Mouse (Mus musculus) c-Kit-positive CD71-positive TER-119-positive erythroid progenitor cells, embryonic 14.5 days (primary cell): ENCODE data around the gene Tmem56.
A peak's percentile ranks its signal among the peaks of the same experiment; 100 is the strongest.

ENCODE experiments used
- DNase-seq: peaks from one replicate; pipeline ENCODE4 v3.0.0-alpha.2; 2013; ENCODE audit warnings: low spot score

Gene Tmem56

GRCm38 (mm10) chr3:121240362-121241040 is 42.4 kb downstream of the Tmem56 start:
- DNase-seq: no peak

GRCm38 (mm10) chr3:121239096-121239495 is 43.8 kb downstream of the Tmem56 start:
- no peak for DNase-seq

GRCm38 (mm10) chr3:121224763-121225162 is 58.1 kb downstream of the Tmem56 start:
- no peak for DNase-seq

DNA sequence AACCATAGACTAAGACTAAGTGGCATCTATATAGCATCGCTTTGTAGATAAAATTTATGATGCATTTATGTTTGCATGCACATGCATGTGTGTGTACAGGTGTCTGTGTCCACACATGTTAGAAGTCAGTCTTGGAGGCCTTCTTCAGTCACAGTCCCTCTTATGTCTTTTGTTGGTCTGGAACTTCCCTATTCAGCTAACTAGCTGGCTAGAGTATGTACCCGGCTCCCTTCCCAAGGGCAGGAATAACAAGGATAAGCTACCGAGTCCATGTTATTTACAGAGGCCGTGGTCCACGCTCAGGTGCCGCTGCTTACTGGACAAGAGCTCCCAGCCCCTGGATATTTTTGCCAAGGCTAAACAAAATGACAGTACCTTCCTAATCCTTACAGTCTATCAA is 58.7 kb downstream of the Tmem56 start:
- DNase-seq: no peak

DNA sequence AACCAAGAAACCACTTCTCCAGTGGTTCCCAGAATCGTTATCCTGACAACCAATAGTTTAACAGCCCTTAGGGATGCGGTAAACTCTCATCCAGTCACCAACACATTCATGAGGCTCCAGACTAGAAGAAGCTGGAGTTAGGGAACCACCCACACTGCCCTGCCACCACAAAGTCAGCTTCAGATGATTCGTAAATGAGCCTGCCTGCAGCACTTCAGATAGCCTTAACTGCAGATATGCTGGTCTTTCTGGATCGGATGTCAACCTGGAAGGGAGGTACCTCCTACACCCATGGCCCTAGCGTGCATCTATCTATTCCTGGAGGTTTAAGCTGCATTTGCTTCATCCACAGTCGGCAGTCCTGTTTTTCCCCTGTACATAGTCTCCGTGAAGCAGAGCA is 60.9 kb downstream of the Tmem56 start:
- DNase-seq: peak; percentile 44

- DNase-seq: no peak
Measured at GRCm38 (mm10) chr3:121217011-121217410, 65.9 kb downstream of the Tmem56 start.

- DNase-seq: no peak
Measured at GRCm38 (mm10) chr3:121213501-121213900, 69.4 kb downstream of the Tmem56 start.

- no peak for DNase-seq
Measured at GRCm38 (mm10) chr3:121212156-121212555, 70.7 kb downstream of the Tmem56 start.

- no peak for DNase-seq
Measured at GRCm38 (mm10) chr3:121208994-121209393, 73.9 kb downstream of the Tmem56 start.

GRCm38 (mm10) chr3:121206202-121206882 is 76.6 kb downstream of the Tmem56 start:
- DNase-seq: no peak

DNA sequence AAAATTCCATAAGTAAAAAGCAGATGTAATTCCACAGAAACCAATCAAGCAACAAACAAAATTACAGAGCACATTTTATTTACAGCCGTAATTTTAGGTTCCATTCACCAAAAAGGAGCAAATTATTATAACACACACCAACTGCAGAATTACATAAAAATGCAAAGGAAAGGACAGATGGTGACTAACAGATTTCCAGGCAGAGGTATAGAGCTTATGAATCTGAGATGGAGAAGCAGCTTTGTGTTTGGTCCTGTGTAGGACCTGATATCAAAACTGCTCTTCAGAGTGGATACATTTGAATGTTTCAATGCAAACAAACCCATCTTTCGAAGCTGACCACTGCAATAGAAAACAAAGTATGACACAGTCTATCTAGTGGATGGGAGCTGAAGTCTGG is 80.3 kb downstream of the Tmem56 start:
- DNase-seq: no peak

- peak; percentile 95 for DNase-seq
Measured at GRCm38 (mm10) chr3:121201012-121201747, 81.7 kb downstream of the Tmem56 start.

DNA sequence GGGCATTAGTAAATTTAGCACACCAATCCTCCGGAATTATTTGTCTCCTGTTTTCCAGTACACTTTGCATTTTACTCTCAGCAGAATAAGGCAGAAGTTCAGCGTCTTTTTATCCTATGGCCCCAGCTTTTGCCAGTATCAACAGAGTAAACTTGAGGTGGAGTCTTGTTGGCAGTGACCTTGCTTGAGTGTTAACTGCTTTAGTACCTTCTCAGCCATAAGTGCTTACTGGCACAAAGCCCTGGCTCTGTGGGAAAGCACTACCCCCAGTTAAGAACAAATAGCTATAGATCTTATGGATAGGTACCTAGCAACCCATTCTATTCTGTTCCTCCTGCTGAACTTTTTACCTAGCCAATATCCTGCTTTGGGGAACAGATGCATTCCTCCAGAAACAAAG is 93.7 kb downstream of the Tmem56 start:
- no peak for DNase-seq

DNA sequence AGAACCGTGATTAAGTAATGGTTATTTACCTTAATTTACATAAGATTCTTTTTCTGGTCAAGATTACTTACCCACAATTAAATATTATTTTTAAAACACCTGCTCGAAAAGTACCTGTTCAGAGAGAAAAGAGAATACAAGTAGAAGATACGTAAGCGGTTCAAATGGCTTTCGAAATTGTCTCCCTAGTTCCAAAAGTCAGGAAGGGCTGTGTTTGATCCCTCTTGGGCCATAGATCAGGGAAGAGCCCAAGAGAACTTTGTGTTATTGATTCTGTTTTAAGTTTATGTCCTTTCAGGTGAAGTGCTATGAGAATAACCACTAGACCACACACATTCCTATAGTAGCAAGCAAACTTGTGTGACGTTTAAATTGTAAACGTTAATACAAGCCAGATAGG is 95.4 kb downstream of the Tmem56 start:
- no peak for DNase-seq

GRCm38 (mm10) chr3:121186925-121187324 is 96.0 kb downstream of the Tmem56 start:
- DNase-seq: no peak

- DNase-seq: no peak
Measured at GRCm38 (mm10) chr3:121185197-121185596, 97.7 kb downstream of the Tmem56 start.

GRCm38 (mm10) chr3:121176011-121176410 is 106.9 kb downstream of the Tmem56 start:
- DNase-seq: no peak

GRCm38 (mm10) chr3:121174248-121174945 is 108.5 kb downstream of the Tmem56 start:
- no peak for DNase-seq

- no peak for DNase-seq
Measured at GRCm38 (mm10) chr3:121172718-121173117, 110.2 kb downstream of the Tmem56 start.

DNA sequence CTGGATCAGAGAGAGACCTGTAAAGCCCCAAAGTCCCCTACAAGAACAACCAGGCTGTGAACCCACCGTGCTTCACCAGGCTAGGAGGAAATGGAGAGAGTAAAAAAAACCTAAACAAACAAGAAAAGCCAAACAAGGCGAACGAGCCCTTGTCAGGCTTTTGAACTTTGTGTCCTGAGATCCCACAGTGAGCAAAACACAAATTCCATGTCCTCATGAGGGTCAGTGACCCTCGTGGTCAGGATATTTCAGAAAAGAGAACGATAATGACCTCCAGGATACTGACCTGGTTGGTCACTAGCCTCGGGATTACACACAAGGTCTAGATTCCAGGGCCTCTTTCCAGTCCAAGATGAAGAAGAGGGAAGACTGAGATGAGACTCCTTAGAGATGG is 111.0 kb downstream of the Tmem56 start:
- no peak for DNase-seq

DNA sequence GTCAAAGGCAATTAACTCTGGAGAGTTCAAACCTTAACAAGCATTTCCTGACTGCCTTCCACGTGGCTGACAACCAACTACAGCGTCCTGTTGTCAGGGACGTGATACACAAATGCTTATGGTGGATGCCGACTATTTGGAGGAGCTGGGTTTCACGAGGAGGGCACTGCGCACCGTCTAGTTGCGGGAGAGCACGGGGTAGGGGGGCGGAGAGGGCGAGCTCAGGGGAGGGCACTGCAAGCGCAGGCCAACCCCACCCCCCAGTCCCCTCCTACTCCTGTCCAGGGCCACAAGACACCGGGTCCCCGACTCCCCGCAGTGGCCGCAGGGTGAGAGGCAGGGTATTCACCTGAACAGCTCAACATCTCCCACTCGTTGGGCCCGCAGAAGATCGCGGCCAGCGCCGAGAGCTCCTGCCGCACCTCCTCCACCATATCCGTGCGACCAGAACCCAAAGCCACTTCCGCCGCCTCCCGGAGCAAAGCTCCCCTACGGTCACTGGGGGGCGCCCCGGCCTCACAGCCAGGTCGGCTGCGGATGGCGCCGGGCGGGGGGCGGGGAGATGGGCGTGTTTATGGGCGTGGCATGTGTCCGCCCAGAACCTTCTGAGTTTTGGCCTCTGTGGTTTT is 111.5 kb downstream of the Tmem56 start, which contains the start of gene Rwdd3:
Gene Rwdd3, minus strand, starts transcription at position 453 of the 629 bp plus-strand sequence.
- peak; percentile 91 for DNase-seq

DNA sequence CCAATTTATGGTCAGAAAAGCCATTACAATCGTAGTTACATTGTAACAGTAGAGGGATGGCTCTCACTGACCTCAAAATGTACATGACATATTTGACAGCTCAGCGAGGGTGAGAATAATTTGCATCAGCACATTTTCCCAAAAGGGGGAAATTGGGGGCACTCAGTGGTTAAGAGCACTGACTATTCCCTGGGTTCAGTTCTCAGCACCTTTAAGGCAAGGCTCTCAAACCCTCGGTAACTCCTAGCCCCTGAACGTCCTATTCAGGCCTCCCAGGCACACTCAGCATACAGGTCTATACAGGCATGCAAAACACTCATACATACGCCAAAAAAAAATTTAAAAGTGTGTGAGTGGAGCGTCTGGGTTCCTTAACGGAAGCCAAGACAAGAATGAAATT is 112.3 kb downstream of the Tmem56 start:
- DNase-seq: no peak
